Mouse (Mus musculus) urinary bladder, postnatal 14 days (tissue): ENCODE results near the gene Castor1.

Source experiments
- DNase-seq: peaks from one replicate; pipeline ENCODE4 v3.0.0; 2021; ENCODE audit warnings: low spot score

Castor1 gene

GRCm38 (mm10) chr11:4262847-4263246 lies 44.8 kb downstream of the Castor1 start:
- no peak for DNase-seq

- DNase-seq: no peak
These were observed 45.3 kb downstream of the Castor1 start for GRCm38 (mm10) chr11:4263296-4263695.

DNA sequence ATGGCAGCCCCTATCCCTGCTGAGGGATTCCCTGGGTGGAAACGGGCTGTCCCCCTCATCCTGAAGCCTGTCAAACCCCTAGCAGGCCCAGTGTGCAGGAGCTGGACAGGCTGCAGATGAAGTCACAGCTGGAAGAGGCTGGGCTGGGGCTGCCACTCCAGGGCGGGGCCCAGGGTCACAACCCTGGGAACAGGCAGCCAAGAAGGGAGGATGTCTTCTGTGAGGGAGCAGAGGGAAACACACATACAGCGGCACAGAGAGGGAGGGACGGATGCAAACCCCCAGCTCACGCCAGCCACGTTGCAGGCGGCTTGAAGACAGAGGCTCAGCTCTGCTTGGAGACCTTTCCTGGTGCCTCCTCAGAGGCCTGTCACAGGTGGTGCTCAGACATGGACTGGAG lies 46.0 kb downstream of the Castor1 start:
- peak; percentile 65 for DNase-seq

DNA sequence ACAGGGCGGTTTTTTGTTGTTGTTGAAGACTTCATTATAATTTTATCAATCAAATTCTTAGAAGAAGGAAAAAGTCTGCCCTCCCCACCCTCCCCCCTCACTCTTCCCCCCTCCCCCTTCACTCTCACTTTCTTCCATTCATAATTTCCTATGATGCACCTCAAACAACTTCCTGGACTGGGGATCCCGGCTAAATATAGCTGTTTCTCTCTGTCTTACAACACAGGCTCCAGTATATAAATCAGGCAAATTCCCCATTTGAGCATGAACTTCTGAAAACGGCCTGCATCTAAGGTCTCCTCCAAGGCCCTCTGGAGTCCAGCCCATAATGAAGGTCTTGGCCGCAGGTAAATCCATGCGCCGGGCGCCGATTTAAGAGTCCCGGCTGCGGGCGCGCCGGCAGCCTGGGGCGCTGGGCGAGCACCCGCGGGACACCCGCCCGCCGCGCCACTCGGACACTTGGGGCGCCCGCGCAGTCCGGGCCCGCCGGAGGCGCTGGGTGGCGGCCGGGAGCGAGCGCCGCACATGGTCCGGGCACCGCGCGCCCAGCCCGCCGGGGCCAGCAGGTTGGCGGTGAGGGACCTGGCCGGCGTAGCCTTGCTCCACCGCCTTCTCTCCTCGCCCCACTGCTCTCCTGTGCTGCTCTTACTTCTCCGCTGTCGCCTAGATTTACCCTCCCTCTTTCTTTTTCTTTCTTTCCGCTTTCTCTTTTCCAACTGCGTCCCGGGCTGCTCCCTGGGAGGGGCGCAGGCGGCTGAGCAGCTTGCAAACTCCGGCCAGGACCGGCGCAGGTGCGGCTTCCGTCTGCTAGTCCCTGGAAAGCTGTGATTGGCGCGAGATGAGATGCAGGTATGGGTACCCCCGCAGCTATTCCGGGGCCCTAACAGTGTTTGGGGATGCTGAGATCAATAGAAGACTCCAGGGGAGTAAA lies 48.5 kb downstream of the Castor1 start:
- peak; percentile 60 for DNase-seq

DNA sequence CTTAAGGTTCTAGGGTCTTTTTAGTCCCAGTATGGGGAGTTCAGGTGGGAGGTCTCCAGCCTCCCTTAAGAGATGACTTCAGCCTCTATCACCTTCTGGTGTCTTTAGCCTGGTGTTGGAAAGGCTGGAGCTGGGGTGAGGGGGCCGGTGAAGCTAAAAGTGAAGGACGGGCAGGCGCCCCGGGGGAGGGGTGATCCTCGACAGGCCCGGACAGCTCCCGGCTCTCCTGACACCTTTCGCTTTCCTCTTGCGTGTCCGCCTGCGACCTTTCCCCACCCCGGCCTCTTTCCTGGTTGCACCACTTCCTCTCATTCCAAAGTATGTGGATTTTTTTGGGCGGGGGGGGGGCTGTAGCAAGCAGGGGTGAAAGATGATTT lies 49.2 kb downstream of the Castor1 start:
- peak; percentile 56 for DNase-seq

GRCm38 (mm10) chr11:4268500-4268899 lies 50.5 kb downstream of the Castor1 start:
- no peak for DNase-seq

DNA sequence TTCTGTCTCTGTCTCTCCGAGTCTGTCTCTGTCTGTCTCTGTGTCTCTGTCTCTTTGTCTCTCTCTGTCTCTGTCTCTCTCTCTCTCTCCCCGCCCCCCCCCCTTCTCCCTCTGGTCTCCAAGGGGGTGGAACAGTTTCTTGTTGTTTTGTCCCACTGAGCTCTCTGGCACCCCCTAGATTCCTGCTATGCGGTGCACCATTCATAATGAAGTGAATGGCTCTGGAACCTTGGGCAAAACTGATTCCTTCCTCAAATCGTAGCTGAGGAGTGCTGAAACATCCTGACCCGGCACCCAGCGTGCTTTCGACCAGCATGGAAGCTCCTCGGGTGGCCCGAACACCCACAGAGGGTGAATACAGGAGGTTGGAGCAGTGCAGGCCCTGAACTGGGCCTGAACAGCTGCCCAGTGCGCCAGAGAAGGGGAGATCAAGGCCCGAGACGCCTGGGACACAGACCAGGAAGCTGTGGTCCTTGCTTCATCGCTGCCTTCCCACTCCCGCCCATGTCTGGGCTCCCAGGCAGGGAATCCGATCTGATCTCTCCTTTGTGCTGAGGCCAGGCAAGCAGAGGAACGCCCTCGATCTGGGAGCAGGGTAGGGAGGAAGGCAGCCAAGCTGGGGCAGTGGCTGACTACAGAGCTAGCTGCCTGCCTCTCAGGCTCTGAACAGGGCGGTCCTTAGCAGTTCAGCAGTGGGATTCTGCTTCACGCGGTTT lies 52.9 kb downstream of the Castor1 start:
- peak; percentile 71 for DNase-seq

DNA sequence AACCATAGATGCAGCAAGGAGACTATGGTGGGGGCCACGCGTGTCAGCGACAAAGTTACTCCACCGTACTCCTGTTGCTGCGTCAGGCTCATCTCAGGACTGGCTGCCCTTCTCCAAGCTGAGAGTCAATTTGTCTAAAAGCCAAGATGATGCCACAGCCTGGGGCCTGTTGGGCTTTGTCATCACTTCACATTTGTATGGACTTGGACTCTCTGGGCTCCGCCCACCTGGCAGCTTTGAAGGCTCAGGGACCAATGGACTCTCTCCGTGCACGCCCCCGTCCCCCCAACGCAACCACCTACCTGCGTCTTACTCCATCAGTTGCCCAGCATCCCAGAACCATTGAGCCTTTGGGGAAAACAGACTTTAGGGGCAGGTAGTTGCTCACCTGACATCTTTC lies 53.5 kb downstream of the Castor1 start:
- DNase-seq: no peak
